Mouse (Mus musculus): ENCODE measurements around the gene Dstn.

Dstn gene

GRCm38 (mm10) chr2:143955004-143955403 lies 39.9 kb downstream of the Dstn start:
- no peak for DNase-seq (ENCODE audit: low spot score)

- no peak for DNase-seq (ENCODE audit: low spot score)
Observed at GRCm38 (mm10) chr2:143955746-143956145, 40.6 kb downstream of the Dstn start.

DNA sequence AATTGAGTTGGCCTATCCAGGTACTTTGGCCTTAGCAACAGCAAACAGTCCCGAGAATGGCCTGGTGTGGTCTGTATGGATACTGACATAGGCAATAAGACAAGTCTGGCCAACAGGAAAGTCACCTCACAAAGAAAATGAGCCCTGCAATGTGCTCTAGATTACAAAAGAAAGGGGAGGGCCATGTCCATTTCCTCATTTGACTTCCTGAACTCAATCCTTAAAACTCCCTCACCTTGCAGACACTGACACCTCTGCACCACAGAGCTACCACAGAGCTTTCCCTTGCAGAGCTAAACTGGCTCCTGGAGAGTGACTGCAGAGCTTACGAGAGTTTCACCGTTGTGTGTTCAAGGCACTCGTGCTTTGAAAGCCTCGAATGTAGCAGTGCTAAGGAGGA lies 47.1 kb downstream of the Dstn start:
- DNase-seq (ENCODE audit: low spot score) = no peak

DNA sequence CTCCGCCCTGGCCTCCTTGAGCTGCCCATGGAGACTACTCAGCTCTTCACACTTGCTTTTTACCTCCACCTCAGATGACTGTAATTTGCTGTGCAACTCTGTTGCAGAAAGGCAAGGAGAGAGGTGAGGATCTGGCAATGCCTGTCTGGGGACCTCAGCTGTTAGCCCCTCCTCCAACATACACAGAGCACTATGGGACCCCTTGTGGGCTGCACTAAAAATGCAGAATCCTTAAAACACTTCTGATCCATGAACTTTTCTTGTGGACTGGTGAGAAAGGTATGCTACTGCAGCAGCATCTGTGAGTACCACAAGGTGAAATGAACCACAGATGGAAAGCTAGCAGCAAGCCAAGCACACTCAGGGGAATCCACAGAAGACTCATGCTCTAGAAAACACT lies 48.2 kb downstream of the Dstn start:
- DNase-seq (ENCODE audit: low spot score) = no peak

- DNase-seq (ENCODE audit: low spot score) = no peak
Observed at GRCm38 (mm10) chr2:143969260-143969659, 54.1 kb downstream of the Dstn start.

DNA sequence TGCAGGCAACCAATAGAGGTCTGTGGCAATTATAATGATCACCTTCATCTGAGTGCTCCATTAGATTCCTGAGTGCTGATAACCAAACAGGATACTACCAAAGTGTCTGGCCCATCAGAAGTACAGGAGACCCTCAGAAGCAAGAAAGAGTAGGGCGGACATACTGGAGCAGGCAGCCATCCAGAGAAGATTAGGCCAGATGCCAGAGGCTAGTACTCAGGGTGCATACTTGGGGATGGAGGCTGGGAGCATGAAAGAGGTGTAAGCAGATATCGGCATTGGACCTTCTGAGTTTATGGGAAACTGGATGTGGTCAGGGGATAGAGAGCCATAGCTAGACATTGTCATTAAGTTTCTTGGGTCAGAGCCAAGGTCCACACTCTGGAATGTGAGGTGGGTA lies 55.7 kb downstream of the Dstn start:
- no peak for DNase-seq (ENCODE audit: low spot score)

- no peak for DNase-seq (ENCODE audit: low spot score)
Observed at GRCm38 (mm10) chr2:143971887-143972286, 56.8 kb downstream of the Dstn start.

DNA sequence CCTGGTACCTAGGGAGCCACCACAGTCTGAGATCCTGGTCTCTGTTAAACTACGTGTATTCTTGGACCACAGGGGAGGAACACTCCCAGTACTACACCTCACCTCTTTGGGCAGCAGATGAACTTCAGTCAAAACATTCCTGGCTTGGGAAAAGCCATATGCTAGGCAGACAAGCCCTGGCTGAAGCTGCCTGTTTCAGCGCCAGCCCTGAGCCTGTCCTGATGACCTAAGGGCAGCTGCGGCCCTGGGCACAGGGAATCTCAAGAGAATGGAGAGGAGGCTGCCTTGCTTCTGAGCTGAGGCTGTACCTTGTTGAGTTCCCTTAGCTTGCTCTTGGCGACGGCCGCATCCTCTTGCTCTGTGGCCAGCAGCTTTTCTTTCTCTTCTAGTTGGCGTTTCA lies 58.0 kb downstream of the Dstn start:
- no peak for DNase-seq (ENCODE audit: low spot score)

- no peak for DNase-seq (ENCODE audit: low spot score)
Observed at GRCm38 (mm10) chr2:143975146-143975649, 60.1 kb downstream of the Dstn start.

- DNase-seq (ENCODE audit: low spot score) = no peak
Observed at GRCm38 (mm10) chr2:143978444-143979147, 63.5 kb downstream of the Dstn start.

- DNase-seq (ENCODE audit: low spot score) = no peak
Observed at GRCm38 (mm10) chr2:143980781-143981398, 65.8 kb downstream of the Dstn start.

DNA sequence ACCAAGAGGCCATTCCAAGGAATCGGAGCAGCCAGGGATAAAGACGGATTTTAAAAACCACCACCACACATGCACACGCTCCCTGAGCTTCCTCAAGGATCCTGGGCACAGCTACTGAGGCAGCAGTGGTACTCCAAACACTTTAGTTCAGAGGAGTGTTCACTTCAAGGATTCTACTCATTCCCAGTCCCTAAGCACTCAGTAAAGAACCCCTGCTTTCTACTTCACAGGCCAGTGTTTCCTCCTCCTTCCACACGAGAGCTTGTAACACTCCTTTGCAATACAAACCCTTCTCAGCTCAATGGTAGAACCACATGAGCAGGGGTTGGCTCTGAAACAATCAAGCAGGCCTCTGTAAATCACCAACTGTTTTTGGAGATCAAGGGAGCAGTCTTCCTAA lies 67.0 kb downstream of the Dstn start:
- DNase-seq (ENCODE audit: low spot score) = no peak

- no peak for DNase-seq (ENCODE audit: low spot score)
Observed at GRCm38 (mm10) chr2:143982901-143983300, 67.8 kb downstream of the Dstn start.

DNA sequence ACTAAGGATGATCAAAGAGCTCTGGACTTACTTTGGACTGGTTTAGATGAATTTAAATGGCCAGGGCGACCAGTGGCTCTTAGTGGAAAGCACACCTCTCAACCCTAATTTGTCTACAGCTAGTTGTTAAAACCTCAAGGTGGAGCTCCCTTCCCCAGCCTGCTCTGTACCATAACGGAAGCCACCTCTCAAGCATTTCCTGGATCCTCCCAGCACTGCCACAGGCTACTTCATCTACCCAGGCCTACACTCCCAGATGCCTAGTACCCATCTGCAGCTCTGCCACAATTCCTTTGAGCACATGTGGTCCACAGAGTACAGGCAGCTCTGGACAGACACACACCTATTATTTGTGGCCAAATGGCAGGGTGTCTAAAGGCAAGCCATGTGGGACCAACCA lies 68.4 kb downstream of the Dstn start:
- no peak for DNase-seq (ENCODE audit: low spot score)

- DNase-seq (ENCODE audit: low spot score) = no peak
Observed at GRCm38 (mm10) chr2:143987485-143987884, 72.4 kb downstream of the Dstn start.

- DNase-seq (ENCODE audit: low spot score) = no peak
Observed at GRCm38 (mm10) chr2:143988016-143988415, 72.9 kb downstream of the Dstn start.

GRCm38 (mm10) chr2:143990997-143991396 lies 75.9 kb downstream of the Dstn start:
- DNase-seq (ENCODE audit: low spot score) = no peak

- DNase-seq (ENCODE audit: low spot score) = no peak
Observed at GRCm38 (mm10) chr2:143991964-143992672, 77.0 kb downstream of the Dstn start.
